Mouse (Mus musculus) c-Kit-positive CD71-negative TER-119-negative erythroid progenitor cells, embryonic 14.5 days (primary cell): ENCODE measurements at regions not wholly inside any gene's neighbourhood (a gene's known extent, or its start where the extent isn't known, plus 50 kb on each side); places are given as distances from the start of the nearest gene placed in this dataset.

Source experiments
- DNase-seq: peaks from one replicate; pipeline ENCODE4 v3.0.0-alpha.2; 2013; ENCODE audit warnings: low read depth

GRCm38 (mm10) chr19:14670078-14670820 is 72.4 kb upstream of the Tle4 start:
- DNase-seq, result no peak

GRCm38 (mm10) chr19:14668512-14669181 is 70.8 kb upstream of the Tle4 start:
- DNase-seq, result no peak

- DNase-seq, result no peak
Measured at GRCm38 (mm10) chr19:14664682-14665417, 67.0 kb upstream of the Tle4 start.

- no peak for DNase-seq
Measured at GRCm38 (mm10) chr19:14664096-14664586, 66.3 kb upstream of the Tle4 start.

- no peak for DNase-seq
Measured at GRCm38 (mm10) chr19:14663350-14663749, 65.5 kb upstream of the Tle4 start.

GRCm38 (mm10) chr19:14659725-14660124 is 61.9 kb upstream of the Tle4 start:
- no peak for DNase-seq

- no peak for DNase-seq
Measured at GRCm38 (mm10) chr19:14658479-14658878, 60.6 kb upstream of the Tle4 start.

GRCm38 (mm10) chr19:14656022-14656388 is 58.2 kb upstream of the Tle4 start:
- DNase-seq, result no peak

- no peak for DNase-seq
Measured at GRCm38 (mm10) chr19:14655302-14656021, 57.6 kb upstream of the Tle4 start.
